Mouse (Mus musculus) CD8-positive naive resting alpha-beta T cell, adult 2 months (primary cell): ENCODE results near the gene Wasf2.

Experiments
- DNase-seq, 2 experiments: peaks; one replicate each; pipeline ENCODE4 v3.0.0; 2022; ENCODE audit warnings: low read depth in 2 of 2, low spot score in 2 of 2

Wasf2 gene

GRCm38 (mm10) chr4:133200343-133200742, 70.0 kb downstream of the Wasf2 start:
- DNase-seq = no peak

- DNase-seq = peak; percentile 42 to 63
Observed at GRCm38 (mm10) chr4:133201006-133201771, 70.9 kb downstream of the Wasf2 start.

GRCm38 (mm10) chr4:133202254-133202653, 71.9 kb downstream of the Wasf2 start:
- DNase-seq = no peak

GRCm38 (mm10) chr4:133203591-133203990, 73.3 kb downstream of the Wasf2 start:
- no peak for DNase-seq

GRCm38 (mm10) chr4:133204379-133204778, 74.1 kb downstream of the Wasf2 start:
- no peak for DNase-seq

GRCm38 (mm10) chr4:133209366-133209765, 79.1 kb downstream of the Wasf2 start:
- peak; percentile 38 to 49 for DNase-seq

GRCm38 (mm10) chr4:133210023-133210787, 79.9 kb downstream of the Wasf2 start:
- no peak for DNase-seq

- DNase-seq = no peak
Observed at GRCm38 (mm10) chr4:133210788-133211390, 80.6 kb downstream of the Wasf2 start.

GRCm38 (mm10) chr4:133211751-133212561, 81.7 kb downstream of the Wasf2 start, which contains the start of the genes Cd164l2 and Gpr3:
Gene Cd164l2 (plus strand): TSS chr4:133212131.
Gene Gpr3 (minus strand): TSS chr4:133212536.
- no peak for DNase-seq

- DNase-seq = peak; percentile 45 to 52
Observed at GRCm38 (mm10) chr4:133212562-133213267, 82.4 kb downstream of the Wasf2 start.

GRCm38 (mm10) chr4:133213268-133213590, 82.9 kb downstream of the Wasf2 start:
- DNase-seq = no peak

GRCm38 (mm10) chr4:133213661-133214060, 83.4 kb downstream of the Wasf2 start:
- DNase-seq = no peak

- DNase-seq = peak; percentile 63 to 68
Observed at GRCm38 (mm10) chr4:133217641-133218040, 87.3 kb downstream of the Wasf2 start.

- no peak for DNase-seq
Observed at GRCm38 (mm10) chr4:133218745-133219144, 88.4 kb downstream of the Wasf2 start.

- DNase-seq = no peak
Observed at GRCm38 (mm10) chr4:133220656-133221055, 90.4 kb downstream of the Wasf2 start.

GRCm38 (mm10) chr4:133221701-133222100, 91.4 kb downstream of the Wasf2 start:
- DNase-seq = no peak

GRCm38 (mm10) chr4:133223875-133224274, 93.6 kb downstream of the Wasf2 start:
- DNase-seq = no peak

- DNase-seq = no peak
Observed at GRCm38 (mm10) chr4:133226073-133226472, 95.8 kb downstream of the Wasf2 start.

GRCm38 (mm10) chr4:133227636-133228035, 97.3 kb downstream of the Wasf2 start:
- DNase-seq = no peak

- DNase-seq = no peak
Observed at GRCm38 (mm10) chr4:133229582-133229981, 99.3 kb downstream of the Wasf2 start.
